Mouse (Mus musculus) kidney, postnatal 25 days (tissue): ENCODE measurements around the gene Arxes2.

ENCODE experiments used
- DNase-seq, 2 experiments: peaks; one replicate each; pipeline ENCODE4 v3.0.0; 2021; ENCODE audit warnings: mixed read lengths in 2 of 2

The Arxes2 gene

DNA sequence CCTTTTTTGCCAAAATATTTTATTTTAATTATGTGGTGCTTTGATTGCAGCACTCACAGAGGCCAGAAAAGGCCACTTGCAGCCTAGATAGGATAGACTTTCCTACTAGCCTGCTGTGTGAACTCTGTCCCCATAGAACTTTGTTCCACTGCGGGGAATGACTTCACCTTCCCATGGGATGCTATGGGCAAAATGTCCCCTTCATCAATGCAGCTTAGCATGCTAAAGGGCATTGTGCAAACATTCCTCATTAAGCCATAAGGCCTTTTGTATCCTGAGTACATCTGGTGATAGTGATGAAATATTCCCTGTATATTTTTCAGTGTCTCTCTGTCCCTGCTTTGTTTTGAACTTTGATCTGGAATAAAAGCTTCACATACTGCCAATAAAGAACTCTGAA, 50.1 kb downstream of the Arxes2 start:
- no peak for DNase-seq
